Mouse (Mus musculus): ENCODE results near the gene Washc2.

Washc2 gene

DNA sequence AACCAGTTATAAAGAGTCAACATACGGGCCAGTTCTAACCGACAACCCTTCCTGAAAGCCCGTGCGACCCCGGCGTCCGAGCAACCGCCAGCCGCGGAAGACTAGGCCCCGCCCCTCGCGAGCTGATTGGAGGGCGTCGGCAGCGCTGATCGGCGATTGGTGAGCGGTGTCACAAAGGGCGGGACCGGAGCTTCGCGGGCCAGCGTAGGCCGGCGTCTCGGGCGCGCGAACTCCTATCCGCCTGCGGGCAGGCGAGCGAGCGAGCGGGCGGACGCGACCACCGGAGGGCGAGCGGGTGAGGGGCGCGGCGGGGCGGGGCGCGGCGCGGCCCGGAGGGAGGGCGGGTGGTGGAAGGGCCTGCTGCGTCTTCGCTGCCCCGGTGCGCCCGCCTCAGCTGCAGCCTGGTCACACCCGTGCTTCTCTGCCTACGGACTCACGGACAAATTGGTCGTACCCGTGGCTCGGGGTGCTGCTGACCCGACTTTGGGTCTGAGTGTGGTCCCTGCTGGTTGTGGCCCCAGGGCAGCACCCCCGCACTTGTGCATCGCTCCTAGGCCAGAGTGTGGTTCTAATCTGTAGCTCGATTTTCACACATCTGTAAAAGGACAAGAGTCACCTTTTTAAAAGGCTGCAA is 56.3 kb downstream of the Washc2 start, which contains the start of gene Zfand4:
TSS of gene Zfand4 (plus strand) at position 205 of the 634 bp plus-strand sequence.
- peak; percentile 95 for DNase-seq

DNA sequence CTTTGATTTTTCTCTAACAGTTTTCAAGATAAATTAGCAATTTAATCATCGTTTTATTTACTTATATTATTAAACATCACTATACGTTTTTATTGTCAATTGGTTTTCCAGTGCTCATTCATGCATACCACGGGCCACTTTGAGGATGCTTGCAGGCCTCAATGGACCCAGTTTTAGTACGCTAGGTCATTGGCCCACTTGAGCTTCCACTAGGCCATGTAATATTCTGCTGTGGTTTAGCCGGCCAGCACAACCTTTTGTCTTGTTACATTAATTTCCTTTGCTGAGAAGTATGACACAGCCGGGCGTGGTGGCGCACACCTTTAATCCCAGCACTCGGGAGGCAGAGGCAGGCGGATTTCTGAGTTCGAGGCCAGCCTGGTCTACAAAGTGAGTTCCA is 57.0 kb downstream of the Washc2 start:
- no peak for DNase-seq

DNA sequence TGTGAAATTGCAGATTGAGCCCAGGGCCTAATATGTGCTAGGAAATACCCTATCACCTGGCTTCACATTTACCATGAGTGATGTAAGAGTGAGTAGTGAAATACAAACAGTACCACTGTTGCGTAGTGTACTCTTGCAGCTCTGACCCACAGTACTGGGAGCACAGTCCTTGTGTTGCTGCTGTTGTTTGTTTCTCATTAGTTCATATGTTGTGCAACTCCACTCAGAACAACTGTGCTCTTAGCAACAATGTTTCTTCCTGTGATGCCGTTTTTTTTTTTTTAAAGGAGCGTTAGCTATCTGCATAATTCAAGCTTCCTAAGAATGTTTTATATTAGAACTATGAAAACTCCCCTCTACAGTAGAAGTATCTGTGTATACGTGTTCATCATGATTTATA is 57.8 kb downstream of the Washc2 start:
- no peak for DNase-seq

DNA sequence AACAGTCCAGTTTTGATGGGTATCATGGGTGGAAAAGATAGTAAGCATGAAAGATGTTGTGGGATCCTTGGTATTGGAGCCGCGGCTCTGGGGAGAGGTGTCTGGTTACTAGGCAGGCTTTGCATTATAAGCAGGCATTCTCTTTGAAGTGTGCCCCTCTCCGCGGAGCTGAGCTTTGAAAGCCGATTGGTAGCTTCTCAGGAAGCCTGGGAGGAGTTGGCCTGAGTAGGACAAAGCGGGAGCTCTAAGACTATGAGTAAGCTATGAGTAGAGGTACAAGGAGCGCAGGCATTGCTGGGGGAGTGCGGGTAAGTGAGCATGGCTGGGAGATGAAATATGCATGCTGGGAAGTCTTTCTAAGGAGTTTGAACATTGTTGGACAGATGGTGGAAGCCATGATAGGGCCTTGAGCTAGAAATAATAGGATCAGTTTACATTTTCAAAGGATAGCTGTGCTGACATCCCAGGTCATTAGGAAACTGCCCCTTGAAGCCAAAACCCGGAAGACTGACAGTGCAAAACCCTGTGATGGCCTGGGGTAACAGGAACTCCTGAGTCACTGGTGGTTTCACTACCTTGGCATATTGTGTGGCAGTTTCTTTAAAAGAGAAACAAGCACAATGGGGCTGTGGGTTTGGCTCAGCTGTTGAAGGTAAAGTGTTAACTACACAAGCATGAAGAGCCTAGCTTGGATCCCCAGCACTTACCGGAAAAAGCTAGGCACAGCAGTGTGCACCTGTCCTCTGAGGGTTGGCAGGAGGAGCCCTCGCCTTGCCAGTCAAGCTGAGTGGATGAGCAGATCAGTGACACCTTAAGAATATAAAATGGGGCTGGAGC is 58.7 kb downstream of the Washc2 start:
- peak; percentile 51 for DNase-seq

DNA sequence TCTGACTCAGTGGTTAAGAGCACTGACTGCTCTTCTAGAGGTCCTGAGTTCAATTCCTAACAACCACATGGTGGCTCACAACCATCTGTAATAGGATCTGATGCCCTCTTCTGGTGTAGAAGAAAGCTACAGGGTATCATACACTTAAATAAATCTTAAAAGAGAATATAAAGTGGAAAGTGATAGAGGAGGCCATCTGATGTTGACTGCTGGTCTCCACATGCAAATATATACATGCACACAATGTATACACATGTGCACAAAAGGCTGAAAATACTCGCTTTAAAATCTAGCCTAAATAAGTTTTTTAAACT is 59.2 kb downstream of the Washc2 start:
- no peak for DNase-seq

DNA sequence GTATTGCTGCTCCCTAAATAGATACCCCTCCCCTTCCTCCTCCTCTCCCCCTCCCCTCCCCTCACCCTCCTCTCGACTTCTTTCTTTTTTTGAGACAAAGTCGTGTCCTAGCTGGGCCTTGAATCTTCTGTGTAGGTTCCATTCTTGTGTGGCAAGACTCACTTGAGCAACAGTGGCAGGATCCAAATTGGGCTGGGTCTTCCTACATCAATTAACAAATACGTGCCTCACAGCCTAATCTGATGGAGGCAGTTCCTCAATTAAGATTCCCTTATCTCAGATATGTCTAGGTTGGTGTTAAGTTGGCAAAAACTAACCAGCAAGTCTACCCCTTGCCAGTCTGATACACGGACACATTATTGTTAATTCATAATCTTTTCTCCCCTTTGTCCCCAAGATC is 67.9 kb downstream of the Washc2 start:
- DNase-seq, result no peak

GRCm38 (mm10) chr6:116278679-116279317 is 71.0 kb downstream of the Washc2 start:
- DNase-seq, result no peak

- no peak for DNase-seq
Observed at GRCm38 (mm10) chr6:116281014-116281413, 73.2 kb downstream of the Washc2 start.

GRCm38 (mm10) chr6:116282546-116282945 is 74.7 kb downstream of the Washc2 start:
- peak; percentile 58 for DNase-seq

DNA sequence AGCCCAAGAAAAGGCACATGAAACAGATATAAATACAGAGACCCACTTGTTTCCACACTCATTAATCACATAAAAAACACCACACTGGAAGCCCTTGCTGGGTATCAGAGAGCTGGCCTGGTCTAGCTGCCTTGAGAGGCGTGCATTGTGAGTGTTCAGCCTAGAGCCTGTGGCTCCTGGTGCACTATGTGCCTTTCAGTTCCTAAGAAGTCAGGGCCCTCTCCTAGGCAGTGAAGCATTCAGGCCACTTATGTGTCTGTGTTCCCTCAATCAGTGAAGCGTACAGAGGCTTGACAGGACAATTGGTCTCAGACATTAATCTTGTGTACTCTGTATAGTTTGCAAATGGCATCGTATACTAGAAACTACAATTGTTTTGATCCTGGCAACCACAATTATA is 75.4 kb downstream of the Washc2 start:
- no peak for DNase-seq

DNA sequence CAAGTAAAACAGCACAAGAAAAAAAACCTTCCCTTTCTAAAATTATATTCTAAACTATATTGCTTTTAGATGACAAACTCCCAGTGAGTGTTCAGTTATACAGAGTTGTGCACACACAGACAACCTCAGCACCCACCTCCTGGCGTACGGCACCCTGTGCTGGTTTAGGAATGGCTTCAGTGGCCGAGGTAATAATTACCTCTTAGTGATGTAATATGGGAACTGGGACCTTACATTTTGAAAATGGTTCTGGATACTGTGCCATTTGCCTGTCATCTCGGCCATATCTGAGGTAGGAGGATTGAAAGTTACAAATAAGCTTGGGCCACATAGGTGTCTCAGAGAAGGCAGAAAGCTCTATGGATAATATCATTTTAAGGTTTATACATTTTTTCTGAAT is 78.5 kb downstream of the Washc2 start:
- DNase-seq, result no peak

DNA sequence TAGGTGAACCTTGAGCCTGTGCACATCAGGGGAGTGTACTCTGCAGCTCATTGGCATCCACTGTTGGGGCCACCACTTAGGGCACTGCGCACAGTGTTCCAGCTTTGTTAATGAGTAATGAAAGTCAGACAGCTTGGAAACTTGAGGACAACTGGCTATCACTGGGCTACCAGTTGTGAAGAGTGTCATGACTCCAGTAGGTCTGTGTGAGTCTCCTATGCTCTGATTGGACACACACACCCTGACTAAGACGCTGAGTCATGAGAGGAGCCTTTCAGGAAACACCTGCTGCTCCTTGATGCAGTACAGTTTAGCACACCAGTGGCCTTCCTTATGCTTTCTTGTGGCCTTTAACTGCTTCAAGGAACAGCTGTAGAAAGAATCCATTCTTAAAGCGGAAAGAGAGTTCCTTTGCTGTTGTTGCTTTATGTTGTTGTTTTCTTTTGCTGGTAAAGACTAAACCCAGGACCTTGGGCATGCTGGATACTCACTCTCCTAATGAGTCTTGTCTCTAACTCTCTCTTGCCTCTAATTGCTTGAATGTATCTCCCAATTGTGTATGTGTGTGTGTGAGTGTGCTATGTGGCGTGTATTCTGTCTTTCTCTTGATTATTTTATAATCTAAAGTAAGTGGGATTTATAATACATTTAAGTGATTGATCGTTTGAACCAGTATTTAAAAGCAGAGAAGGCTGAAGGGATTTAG is 79.2 kb downstream of the Washc2 start:
- peak; percentile 67 for DNase-seq

DNA sequence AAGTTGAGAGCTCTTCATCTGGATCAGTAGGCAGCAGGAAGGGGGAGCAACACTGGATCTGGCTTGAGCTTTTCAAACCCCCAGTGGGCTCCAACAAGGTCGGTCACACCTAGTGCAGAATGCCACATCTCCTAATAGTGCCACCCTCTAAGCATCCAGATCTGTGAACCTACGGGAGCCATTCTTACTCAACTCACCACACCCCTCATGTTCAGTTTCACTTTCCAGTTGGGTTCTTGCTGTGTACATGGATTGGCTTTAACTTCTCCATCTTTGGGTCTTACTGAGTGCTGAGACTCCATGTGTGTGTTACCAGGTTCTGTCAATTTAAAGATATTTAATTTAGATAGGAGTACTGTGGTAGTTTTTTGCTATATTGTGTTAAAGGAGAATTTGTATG is 103.6 kb downstream of the Washc2 start:
- no peak for DNase-seq

All from thymus, postnatal 25 days (tissue).